Mouse (Mus musculus): ENCODE data around the gene Alkal2.

Alkal2 gene

DNA sequence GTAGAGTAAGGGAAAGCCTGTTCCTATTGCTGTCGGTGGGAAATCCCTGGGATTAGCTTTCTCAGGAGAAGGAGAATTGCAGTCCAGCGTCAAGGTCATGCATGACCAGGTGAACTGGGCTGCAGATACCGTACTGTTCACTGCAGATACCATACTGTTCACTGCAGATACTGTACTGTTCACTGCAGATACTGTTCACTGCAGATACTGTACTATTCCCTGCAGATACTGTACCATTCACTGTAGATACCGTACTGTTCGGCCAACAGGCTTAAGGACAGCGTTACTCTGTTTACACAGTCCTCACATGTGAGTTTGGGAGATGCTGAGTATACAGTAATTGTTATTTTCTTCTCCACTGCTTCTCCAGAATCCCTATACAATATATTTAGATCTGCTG lies 44.1 kb downstream of the Alkal2 start:
- no peak for DNase-seq

DNA sequence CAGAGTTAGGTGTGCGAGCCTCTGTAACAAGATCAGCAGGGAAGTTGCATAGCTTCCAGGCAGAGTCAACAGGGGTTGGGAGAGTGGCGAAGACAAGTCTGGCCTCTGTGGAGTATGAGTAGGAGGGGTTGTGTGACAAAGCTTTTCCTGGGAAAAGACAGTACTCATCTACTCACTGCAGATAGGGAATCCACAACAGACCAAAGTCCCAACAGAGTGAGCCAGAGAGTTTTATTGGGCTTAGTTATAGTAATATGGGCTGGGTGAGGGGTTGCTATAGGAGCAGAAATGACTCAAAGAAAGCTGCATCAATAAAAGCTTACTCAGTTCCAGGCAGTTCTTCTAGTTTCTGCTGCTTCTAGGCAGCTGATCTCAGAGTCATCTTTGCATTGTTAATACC lies 49.2 kb downstream of the Alkal2 start:
- DNase-seq, result no peak

DNA sequence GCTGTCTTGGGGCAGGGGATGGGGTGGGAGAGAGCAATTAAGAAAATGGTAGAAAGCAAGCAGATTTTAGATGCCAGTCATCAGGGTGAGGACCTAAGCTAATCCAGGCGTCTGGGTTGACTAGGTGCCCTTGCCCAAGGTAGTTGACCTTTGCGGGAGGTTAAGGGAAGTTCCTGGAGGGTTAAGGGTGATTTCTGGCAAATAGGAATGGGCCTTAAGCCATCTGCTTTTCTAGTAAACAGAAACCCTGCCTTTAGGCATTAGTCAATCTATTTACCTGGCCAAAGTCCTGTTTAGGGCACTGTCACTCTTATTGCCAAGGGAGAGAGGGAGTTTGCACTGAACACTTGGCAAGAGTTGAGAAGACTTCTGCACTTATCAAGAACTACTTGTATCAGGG lies 52.8 kb downstream of the Alkal2 start:
- no peak for DNase-seq

Data from kidney, postnatal 14 days (tissue).